ENCODE assay signal across 34 mouse cellular contexts in genomic region chr12:72015296-72015695, GRCm38 (mm10). TPM values are rescaled to one million over a fixed set of nuclear protein-coding genes. Genes with fewer than 3 reads are reported as not detected.
"Had no signal": no experiment of that assay in that cellular context is flagged by ENCODE, and none has a peak within 500 bp of the region (broad histone marks: within the 10 kb centered on the region; RNA-seq: fewer than 3 reads in every experiment).

No protein-coding gene starts in this region.

- H3K36me3 ChIP-seq: heart, embryonic 10.5 days; heart, embryonic 12.5 days; heart, embryonic 13.5 days; heart, embryonic 15.5 days; hindbrain, embryonic 10.5 days; hindbrain, embryonic 12.5 days; hindbrain, embryonic 13.5 days; hindbrain, embryonic 15.5 days; intestine, embryonic 15.5 days; kidney, embryonic 15.5 days had no signal

- H3K27me3 ChIP-seq: heart, embryonic 12.5 days; heart, embryonic 13.5 days; heart, embryonic 15.5 days; hindbrain, embryonic 12.5 days; hindbrain, embryonic 13.5 days; hindbrain, embryonic 15.5 days; intestine, embryonic 15.5 days; kidney, embryonic 15.5 days had no signal

- H3K4me2 ChIP-seq: heart, embryonic 11.5 days; heart, embryonic 12.5 days; heart, embryonic 13.5 days; heart, embryonic 15.5 days; hindbrain, embryonic 12.5 days; hindbrain, embryonic 13.5 days; hindbrain, embryonic 14.5 days; hindbrain, embryonic 15.5 days; intestine, embryonic 15.5 days had no signal

- H3K27ac ChIP-seq: heart, embryonic 13.5 days; heart, embryonic 15.5 days; hindbrain, embryonic 10.5 days; hindbrain, embryonic 12.5 days; hindbrain, embryonic 13.5 days; hindbrain, embryonic 14.5 days; hindbrain, embryonic 15.5 days; hindbrain, postnatal 0 days; intestine, embryonic 15.5 days; kidney, embryonic 15.5 days; kidney, postnatal 0 days; layer of hippocampus, adult 2 months had no signal

- H3K9me3 ChIP-seq: heart, embryonic 10.5 days; heart, embryonic 12.5 days; heart, embryonic 13.5 days; heart, embryonic 15.5 days; hindbrain, embryonic 10.5 days; hindbrain, embryonic 12.5 days; hindbrain, embryonic 13.5 days; hindbrain, embryonic 15.5 days; intestine, embryonic 15.5 days; kidney, embryonic 15.5 days had no signal

- H3K9ac ChIP-seq: heart, embryonic 12.5 days; heart, embryonic 15.5 days; hindbrain, embryonic 12.5 days; hindbrain, embryonic 13.5 days; hindbrain, embryonic 14.5 days; hindbrain, embryonic 15.5 days; intestine, embryonic 15.5 days; kidney, embryonic 15.5 days had no signal

- H3K4me3 ChIP-seq: heart, embryonic 10.5 days; heart, embryonic 12.5 days; heart, embryonic 13.5 days; heart, embryonic 15.5 days; hindbrain, embryonic 10.5 days; hindbrain, embryonic 12.5 days; hindbrain, embryonic 13.5 days; hindbrain, embryonic 15.5 days; intestine, embryonic 15.5 days; kidney, embryonic 15.5 days; layer of hippocampus, adult 2 months had no signal

- H3K4me1 ChIP-seq: hindbrain, embryonic 10.5 days; hindbrain, embryonic 12.5 days; hindbrain, embryonic 13.5 days; hindbrain, embryonic 15.5 days; intestine, embryonic 15.5 days had no signal

- DNase-seq: heart, postnatal 10 days; heart, postnatal 14 days; heart, postnatal 36 days; kidney, adult 11 months; kidney, adult 18-20 months; kidney, adult 2 months; kidney, adult 8-10 months; kidney, postnatal 10 days; kidney, postnatal 14 days; kidney, postnatal 25 days; kidney, postnatal 36 days; kidney, postnatal 4 days; layer of hippocampus, adult 9-11 months; layer of hippocampus, postnatal 36 days had no signal

- ATAC-seq: hindbrain, embryonic 16.5 days; intestine, embryonic 15.5 days; intestine, embryonic 16.5 days; intestine, postnatal 0 days had no signal

RNA-seq across cellular contexts. Expression of gene Gpr135, which starts 55.6 kb away (rescaled TPM):
- total RNA-seq: hematopoietic stem cell, adult 5-6 weeks had no signal
- polyA plus RNA-seq: inflammation-experienced regulatory T-cells, adult 6 months had no signal
